Mouse (Mus musculus) fat pad, adult 2 months (tissue): ENCODE measurements around the gene Slco3a1.
"Not testable (repeated sequence)": the region's sequence is repeated elsewhere in the genome, so short reads cannot be mapped to it uniquely, and the experiment has no call there.

ENCODE experiments used
- DNase-seq: peaks from one replicate; pipeline ENCODE4 v3.0.0-alpha.2; 2011; ENCODE audit warnings: low read depth, low spot score; ENCODE audit errors: extremely low read depth

Gene Slco3a1

DNA sequence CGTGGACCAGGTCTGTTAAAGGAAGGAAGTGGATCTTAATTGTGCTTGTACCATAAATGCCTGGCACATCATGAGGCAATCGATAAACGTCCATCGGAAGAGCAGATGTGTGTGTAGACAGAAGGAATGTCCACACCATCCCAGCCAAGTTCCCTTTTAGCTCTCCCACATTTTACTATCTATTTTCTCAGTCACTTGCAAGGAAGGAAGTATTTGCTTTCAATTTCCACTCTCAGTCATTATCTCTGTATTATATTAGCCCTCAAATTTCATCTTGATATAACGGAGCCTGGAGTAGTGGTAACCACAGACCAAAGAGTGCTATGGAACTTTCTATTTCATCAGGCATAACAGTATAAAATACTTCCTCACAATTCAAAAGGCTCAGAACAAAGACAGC is 112.2 kb downstream of the Slco3a1 start:
- DNase-seq, result no peak

DNA sequence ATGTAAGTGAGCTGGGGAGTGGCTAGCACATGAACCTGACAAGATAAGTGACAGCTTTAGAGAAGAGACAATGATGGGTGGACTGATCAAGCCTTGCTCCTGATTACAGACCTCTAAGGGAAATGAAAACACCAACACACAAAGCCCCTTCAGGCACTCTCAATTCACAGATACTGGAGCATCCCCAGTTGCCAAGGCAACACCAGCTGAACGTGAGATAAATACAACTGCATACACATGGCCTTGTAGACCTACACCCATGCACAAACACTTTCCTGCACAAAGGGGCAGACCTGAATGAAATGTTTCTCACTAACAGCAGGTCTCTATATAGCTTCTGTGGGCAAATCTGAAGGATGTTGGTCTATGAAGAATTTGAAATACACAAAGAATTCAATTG is 117.0 kb downstream of the Slco3a1 start:
- no peak for DNase-seq

- no peak for DNase-seq
These were observed 117.9 kb downstream of the Slco3a1 start for GRCm38 (mm10) chr7:74436642-74437041.

GRCm38 (mm10) chr7:74432950-74433349 is 121.6 kb downstream of the Slco3a1 start:
- no peak for DNase-seq

DNA sequence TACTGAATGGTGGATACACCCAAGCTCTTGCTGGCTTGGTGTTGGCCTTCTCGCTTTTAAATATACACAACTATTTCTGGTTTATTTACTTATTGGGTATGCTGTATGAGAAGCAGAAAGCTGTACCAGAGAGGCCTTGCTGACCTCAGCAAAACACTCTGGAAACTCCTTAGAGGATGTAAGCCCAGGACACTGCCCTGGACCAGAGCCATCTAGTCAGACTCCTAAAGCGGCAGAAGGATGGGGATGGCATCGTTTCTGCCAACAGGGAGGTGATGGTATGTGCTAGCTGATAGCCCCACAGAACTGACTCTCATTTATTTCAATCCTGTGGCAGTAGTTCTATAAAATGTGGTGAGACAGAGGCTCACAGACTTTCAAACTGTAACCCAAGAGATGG is 125.3 kb downstream of the Slco3a1 start:
- no peak for DNase-seq

GRCm38 (mm10) chr7:74427135-74427534 is 127.4 kb downstream of the Slco3a1 start:
- no peak for DNase-seq

GRCm38 (mm10) chr7:74425941-74426340 is 128.6 kb downstream of the Slco3a1 start:
- no peak for DNase-seq

DNA sequence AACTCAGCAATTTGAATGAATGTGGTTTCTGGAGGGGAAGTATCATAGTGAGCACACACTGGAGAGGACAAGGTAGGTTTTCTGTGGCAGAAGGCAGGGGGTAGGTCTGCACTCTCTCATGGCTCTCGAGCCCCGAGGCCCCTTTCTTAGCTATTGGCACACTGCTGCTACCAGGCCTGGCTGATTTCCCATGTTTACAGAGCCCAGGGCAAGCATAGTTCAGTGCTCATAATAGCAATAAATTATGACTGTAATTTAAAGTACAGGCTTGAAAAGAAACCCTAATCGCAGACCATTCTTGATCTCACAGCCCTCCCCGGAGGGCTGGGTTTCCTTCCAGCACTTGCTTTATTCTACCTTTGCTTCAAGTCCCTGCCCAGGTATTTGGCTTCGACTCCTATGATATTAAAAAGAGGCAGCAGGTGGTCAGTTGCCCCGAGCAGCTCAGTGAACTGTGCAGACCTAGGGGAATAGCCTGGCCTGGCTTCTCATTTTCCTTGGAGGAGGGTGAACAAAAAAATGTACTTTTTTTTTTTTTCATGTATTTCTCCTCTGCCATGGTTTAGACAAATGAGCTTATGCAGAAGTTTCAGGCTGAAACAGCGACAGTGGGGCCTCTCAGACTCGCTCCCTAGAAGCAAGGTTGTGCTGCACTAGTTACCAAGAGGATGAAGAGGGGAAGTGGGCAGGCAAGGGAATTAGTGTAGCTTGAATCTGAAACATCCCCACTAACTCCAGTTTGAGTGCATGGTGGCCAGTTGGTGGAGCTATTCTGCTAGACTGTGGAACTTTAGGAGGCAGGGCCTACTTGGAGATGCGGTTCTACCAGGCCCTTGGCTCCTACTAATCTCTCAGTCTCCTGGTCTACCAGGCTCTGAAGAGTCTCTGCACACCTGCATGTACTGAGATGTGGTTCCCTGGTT is 130.4 kb downstream of the Slco3a1 start:
- peak; percentile 45 for DNase-seq

- DNase-seq, result no peak
These were observed 131.3 kb downstream of the Slco3a1 start for GRCm38 (mm10) chr7:74423316-74423715.

GRCm38 (mm10) chr7:74422731-74423130 is 131.8 kb downstream of the Slco3a1 start:
- no peak for DNase-seq

GRCm38 (mm10) chr7:74422002-74422401 is 132.6 kb downstream of the Slco3a1 start:
- DNase-seq, result no peak

GRCm38 (mm10) chr7:74421591-74421990 is 133.0 kb downstream of the Slco3a1 start:
- DNase-seq, result no peak

DNA sequence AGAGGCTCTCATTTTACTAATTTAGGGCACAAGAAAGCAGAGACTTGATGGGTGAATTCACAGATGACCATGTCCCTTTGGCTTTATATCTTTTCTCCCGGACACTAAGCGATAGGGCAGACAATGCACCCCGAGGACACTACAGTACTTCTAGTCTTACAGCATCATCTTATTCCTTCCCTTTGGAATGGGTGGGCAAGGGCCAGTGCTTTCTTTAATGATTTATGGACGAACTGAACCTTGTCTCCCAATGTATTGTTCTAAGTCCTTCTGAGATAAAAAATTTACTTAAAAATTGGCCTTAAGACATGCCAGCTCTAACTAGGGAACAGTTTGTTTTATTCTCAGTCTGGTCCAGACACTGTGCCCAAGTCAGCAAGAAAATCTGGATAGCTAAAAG is 134.9 kb downstream of the Slco3a1 start:
- no peak for DNase-seq

- no peak for DNase-seq
These were observed 137.6 kb downstream of the Slco3a1 start for GRCm38 (mm10) chr7:74417009-74417408.

DNA sequence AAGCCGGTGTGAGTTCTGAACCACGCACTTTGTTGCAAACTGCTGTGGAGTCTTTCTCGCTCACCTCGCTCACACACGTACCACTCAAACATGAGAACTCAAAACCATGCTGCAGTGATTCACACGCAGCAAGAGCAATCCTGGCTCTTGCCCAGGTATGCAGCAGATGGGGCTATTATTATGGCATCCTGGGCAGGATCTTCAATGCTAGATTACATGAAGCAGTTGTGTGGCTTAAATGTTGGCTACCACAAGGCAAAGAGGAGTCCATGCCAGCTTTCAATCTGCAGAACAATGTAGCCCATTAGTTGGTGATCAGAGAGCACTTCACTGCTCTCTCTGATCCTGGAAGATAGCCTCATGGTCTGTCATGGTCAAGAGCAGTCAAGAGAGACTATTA is 139.3 kb downstream of the Slco3a1 start:
- no peak for DNase-seq

- DNase-seq, result no peak
These were observed 140.6 kb downstream of the Slco3a1 start for GRCm38 (mm10) chr7:74413738-74414716.

DNA sequence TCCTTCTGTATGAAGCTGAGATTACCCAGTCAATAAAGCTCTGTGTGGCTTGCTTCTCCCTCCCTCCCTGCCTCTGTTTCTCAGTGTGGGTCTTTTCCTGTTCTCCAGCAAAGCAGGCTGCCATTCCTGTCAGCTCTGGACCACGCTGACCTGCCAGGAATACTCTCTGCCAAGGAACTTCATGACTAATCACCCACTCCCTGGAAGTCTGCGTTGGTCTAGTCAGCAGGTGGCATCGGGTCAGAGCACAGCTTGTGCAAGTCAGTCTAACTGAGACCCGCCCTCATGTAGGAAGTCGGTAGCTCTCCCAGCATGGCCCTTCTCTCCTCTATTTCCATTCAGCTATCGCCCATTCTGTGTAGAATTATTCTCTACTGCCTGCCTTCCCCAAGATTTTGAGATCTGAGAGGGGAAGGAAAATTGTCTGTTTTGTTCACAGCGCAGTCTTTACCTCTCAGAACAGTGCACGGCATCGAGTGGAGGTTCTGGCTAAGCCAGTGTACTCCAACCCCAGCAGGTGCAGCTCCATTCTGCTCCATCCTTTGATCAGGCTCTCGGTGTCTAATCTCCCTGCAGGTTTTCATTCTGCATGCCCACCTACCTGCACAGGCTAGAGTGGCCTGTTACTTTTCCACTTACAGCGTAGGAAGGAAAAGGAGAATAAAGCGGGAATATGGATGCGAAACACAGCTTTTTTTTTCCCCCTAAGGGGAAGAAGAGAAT is 145.8 kb downstream of the Slco3a1 start:
- DNase-seq, result no peak

- not testable (repeated sequence) for DNase-seq
These were observed 146.7 kb downstream of the Slco3a1 start for GRCm38 (mm10) chr7:74407851-74408250.

DNA sequence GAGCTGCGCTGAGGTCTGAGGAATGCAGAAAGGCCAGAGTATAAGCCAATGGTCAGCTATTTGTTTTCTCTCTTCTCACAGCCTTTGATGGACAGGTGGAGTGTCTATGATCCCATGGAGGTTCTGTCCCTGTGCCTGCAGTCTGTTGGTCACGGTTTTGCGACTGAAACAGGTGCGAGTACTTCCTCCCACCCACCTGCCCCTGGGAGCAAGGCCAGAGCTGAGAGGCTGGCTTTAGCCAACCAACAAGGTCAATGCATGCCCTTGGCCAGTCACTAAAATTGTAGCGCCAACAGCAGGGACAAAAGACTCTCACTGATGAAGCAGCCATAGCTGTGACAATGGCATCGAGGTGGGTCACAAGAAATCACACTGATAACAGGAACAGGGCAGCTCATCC is 154.9 kb downstream of the Slco3a1 start:
- no peak for DNase-seq

GRCm38 (mm10) chr7:74399154-74399553 is 155.4 kb downstream of the Slco3a1 start:
- DNase-seq, result no peak

DNA sequence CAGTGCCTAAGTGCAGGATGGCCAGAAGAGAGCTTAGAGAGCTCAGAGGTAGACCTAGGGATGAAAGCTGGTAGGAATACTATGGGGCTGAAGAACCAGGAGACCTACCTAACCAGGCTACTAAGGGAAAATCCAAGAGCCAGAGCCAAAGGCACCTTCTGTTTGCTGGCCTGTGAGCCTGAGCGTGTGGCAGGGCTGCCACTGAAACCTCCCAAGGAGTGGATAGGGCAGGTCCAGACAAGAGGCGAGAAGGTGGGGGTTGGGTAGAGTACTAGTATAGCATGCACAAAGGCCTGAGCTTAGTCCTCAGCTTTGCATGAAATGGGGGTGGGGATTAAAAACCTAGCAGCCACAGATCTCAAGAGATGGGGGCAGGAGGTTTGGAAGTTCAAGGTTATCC is 156.3 kb downstream of the Slco3a1 start:
- no peak for DNase-seq
